Mouse (Mus musculus): ENCODE results near the gene Ifitm2. TPM values are rescaled to one million over a fixed set of nuclear protein-coding genes. Genes with fewer than 3 reads are reported as not detected.

Ifitm2 gene
- polyA plus RNA-seq, 1 experiment from 2014 or later = 1,542 TPM

DNA sequence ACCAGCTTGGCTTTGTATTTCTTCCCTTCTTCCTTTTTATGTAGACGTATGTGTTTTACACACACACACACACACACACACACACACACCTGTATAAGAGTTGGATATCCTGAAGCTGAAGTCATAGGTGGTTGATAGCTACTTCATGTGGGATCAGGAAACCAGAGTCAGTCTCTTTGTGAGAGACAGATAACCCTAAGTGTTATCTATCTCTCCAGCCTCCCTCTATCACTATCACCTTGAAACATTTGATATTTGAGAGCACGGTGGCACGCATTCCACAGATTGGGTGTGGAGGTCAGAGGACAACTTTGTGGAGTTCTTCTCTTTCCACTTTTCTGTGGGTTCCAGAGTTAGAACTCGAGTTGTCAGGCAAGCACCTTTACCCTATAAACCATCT is 35.9 kb downstream of the Ifitm2 start:
- H3K4me3 ChIP-seq (replicated peaks) = no peak overlapping the region
- H3K4me1 ChIP-seq = peaks cover 14% of the 10 kb centered on the region
- H3K4me2 ChIP-seq (replicated peaks) = no peak overlapping the region
- peaks cover 67% of the 10 kb centered on the region for H3K27me3 ChIP-seq
- no peaks in the 10 kb centered on the region for H3K36me3 ChIP-seq
- ATAC-seq (ENCODE audit: insufficient number of reproducible peaks, low FRiP score, low TSS enrichment, low read depth) = no peak
- no peak overlapping the region for H3K27ac ChIP-seq (replicated peaks)
- H3K9ac ChIP-seq = no peak overlapping the region
- WGBS = 67% methylated on average over 4 of the region's 4 CpGs
- no peaks in the 10 kb centered on the region for H3K9me3 ChIP-seq (replicated peaks)

DNA sequence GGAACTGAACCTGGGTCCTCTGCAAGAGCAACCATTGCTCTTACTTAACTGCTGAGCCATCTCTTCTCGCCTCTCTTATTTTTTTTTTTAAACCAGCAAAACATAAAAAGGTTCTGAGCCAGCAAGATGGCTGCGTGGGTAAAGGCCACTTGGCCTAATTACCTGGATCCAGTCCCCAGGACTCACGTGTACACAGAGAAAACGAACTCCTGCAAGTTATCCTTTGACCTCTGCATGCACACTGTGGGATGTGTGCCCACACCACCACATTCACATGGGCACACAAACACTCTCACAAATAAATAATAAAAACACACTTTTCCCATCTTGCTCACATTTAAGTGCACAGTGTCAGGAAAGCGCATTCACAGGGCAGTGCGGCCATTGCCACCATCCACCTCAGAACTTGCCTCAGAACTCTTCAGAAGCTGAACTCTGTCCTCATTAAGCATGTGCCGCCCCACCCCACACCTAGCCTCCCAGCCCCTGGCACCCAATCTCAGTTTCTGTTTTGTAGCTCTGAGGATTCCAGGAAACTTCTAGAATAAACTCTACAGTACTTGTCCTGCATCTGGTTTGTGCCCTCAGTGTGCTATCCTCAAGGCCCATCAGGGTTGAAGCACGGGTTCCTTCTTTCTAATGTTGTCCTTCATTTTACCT is 41.6 kb downstream of the Ifitm2 start:
- H3K9me3 ChIP-seq (replicated peaks) = no peaks in the 10 kb centered on the region
- 81% methylated on average over 8 of the region's 8 CpGs for WGBS
- H3K36me3 ChIP-seq = no peaks in the 10 kb centered on the region
- no peak overlapping the region for H3K9ac ChIP-seq
- no peak overlapping the region for H3K27ac ChIP-seq (replicated peaks)
- ATAC-seq (ENCODE audit: insufficient number of reproducible peaks, low FRiP score, low TSS enrichment, low read depth) = no peak
- H3K27me3 ChIP-seq = peaks cover 9% of the 10 kb centered on the region
- no peak overlapping the region for H3K4me2 ChIP-seq (replicated peaks)
- H3K4me1 ChIP-seq = no peaks in the 10 kb centered on the region
- H3K4me3 ChIP-seq (replicated peaks) = no peak overlapping the region

DNA sequence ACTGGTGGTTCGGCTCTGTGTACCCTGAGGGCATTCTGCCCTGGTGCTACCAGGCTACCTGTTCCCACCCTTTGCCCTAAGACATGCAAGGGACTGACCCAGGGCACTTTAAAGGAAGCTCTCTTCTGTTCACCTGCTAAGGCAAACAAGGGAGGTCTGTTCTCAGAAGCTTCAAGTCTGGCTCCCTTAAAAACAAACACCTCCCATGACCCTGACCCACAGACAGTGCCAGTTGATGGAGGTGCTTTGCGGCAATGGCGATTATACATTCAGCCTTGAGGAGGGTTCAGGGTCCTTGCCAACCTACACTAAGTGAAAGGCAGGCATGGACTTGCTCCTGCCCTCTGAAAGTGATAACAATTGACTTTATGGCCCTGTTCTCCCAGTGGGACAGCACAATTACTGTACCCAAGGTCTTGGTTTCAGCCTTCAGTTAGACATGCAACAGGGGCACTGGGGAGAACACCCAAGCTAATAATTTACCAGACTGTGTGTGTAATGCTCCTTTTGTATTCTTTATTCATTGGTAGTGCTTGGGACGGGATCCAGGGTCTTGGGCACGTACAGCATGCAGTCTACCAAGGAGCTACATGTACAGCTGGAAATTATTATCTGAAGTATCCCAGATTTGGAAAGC is 42.8 kb downstream of the Ifitm2 start:
- Histone ChIP-seq H3K36me3 (no peaks in the 10 kb centered on the region), H3K9me3 (replicated peaks) (no peaks in the 10 kb centered on the region), H3K27me3 (0 out of 2 replicates have a peak, but pooled peaks cover under 1% of the 10 kb centered on the region), H3K9ac (no peak overlapping the region), H3K27ac (replicated peaks) (no peak overlapping the region), H3K4me3 (replicated peaks) (no peak overlapping the region), H3K4me2 (replicated peaks) (no peak overlapping the region), H3K4me1 (peaks cover 4% of the 10 kb centered on the region; the same call in 1 of the 2 replicates)
- 52% methylated on average over 5 of the region's 5 CpGs for WGBS
- ATAC-seq (ENCODE audit: insufficient number of reproducible peaks, low FRiP score, low TSS enrichment, low read depth) = no peak

GRCm38 (mm10) chr7:140912293-140912692 is 43.5 kb downstream of the Ifitm2 start:
- H3K9me3 ChIP-seq (replicated peaks) = no peaks in the 10 kb centered on the region
- no peak overlapping the region for H3K27ac ChIP-seq (replicated peaks)
- H3K27me3 ChIP-seq = no peaks in the 10 kb centered on the region
- ATAC-seq (ENCODE audit: insufficient number of reproducible peaks, low FRiP score, low TSS enrichment, low read depth) = no peak
- no peaks in the 10 kb centered on the region for H3K36me3 ChIP-seq
- no peak overlapping the region for H3K9ac ChIP-seq
- H3K4me2 ChIP-seq (replicated peaks) = no peak overlapping the region
- 68% methylated on average over 3 of the region's 3 CpGs for WGBS
- no peak overlapping the region for H3K4me3 ChIP-seq (replicated peaks)
- H3K4me1 ChIP-seq = peaks cover 4% of the 10 kb centered on the region; the same call in 1 of the 2 replicates

- Histone ChIP-seq H3K9me3 (replicated peaks) (no peaks in the 10 kb centered on the region), H3K27me3 (no peaks in the 10 kb centered on the region), H3K4me1 (peaks cover 4% of the 10 kb centered on the region; the same call in 1 of the 2 replicates), H3K4me3 (replicated peaks) (peak overlapping the region; percentile 48), H3K9ac (no peak overlapping the region), H3K27ac (replicated peaks) (no peak overlapping the region), H3K36me3 (no peaks in the 10 kb centered on the region), H3K4me2 (replicated peaks) (peak overlapping the region; percentile 91)
- peak; percentile 45; the same call in 1 of the 2 replicates for ATAC-seq (ENCODE audit: insufficient number of reproducible peaks, low FRiP score, low TSS enrichment, low read depth)
- WGBS = 1% methylated on average over 19 of the region's 19 CpGs
Measured at GRCm38 (mm10) chr7:140908634-140909107, 47.1 kb downstream of the Ifitm2 start.

DNA sequence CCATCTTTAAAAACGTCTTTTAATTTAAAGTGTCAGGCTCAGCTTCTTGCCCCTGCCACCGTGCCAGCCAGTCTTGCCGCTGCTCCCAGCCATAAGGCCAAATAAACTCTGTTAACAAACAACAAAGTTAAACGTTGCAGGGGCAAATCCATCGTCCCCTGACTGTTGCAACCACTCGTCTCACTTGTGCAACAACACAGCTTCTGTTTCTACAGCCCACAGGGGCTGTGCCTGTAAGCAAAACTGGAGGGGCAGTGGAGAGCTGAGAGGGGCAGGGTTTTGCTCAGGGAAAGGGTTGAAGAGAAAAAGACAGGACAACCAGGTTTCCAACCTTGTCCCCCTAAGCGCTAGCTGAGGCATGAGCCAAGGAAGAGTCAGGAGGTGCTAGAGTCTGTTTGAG is 47.6 kb downstream of the Ifitm2 start:
- ATAC-seq (ENCODE audit: insufficient number of reproducible peaks, low FRiP score, low TSS enrichment, low read depth) = 0 out of 2 replicates have a peak, but pooled peaks have one; percentile 24
- Histone ChIP-seq H3K27ac (replicated peaks) (no peak overlapping the region), H3K4me1 (peaks cover 4% of the 10 kb centered on the region; the same call in 1 of the 2 replicates), H3K36me3 (no peaks in the 10 kb centered on the region), H3K9me3 (replicated peaks) (no peaks in the 10 kb centered on the region), H3K4me2 (replicated peaks) (peak overlapping the region; percentile 91; the same call in 1 of the 2 replicates), H3K27me3 (no peaks in the 10 kb centered on the region), H3K4me3 (replicated peaks) (no peak overlapping the region), H3K9ac (no peak overlapping the region)
- 49% methylated on average over 7 of the region's 7 CpGs for WGBS

- WGBS = 81% methylated on average over 7 of the region's 7 CpGs
- Histone ChIP-seq H3K4me3 (replicated peaks) (no peak overlapping the region), H3K9me3 (replicated peaks) (no peaks in the 10 kb centered on the region), H3K27ac (replicated peaks) (no peak overlapping the region), H3K27me3 (no peaks in the 10 kb centered on the region), H3K36me3 (no peaks in the 10 kb centered on the region), H3K9ac (no peak overlapping the region), H3K4me1 (peaks cover 4% of the 10 kb centered on the region; the same call in 1 of the 2 replicates), H3K4me2 (replicated peaks) (no peak overlapping the region)
- no peak for ATAC-seq (ENCODE audit: insufficient number of reproducible peaks, low FRiP score, low TSS enrichment, low read depth)
Measured at GRCm38 (mm10) chr7:140907697-140908096, 48.1 kb downstream of the Ifitm2 start.

DNA sequence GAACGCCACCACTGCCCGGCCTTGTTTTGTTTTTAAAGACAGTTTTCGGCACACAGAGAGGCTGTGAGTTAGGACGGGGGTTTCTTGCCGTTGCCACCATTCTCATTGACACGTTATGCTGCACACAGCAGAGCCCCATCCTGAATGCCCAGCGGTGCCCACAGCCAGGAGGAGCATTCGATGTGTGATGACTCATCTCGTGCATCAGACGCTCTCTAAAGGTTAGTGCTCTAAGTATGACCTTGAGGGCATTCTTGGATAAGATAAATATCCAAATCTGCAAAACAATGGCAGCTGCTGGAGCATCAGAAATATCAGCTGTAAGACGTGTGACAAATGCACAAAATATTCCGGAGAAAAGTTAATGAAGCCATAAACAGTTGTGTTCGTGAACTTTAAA is 48.7 kb downstream of the Ifitm2 start:
- Histone ChIP-seq H3K4me3 (replicated peaks) (no peak overlapping the region), H3K4me1 (peaks cover 4% of the 10 kb centered on the region; the same call in 1 of the 2 replicates), H3K9ac (no peak overlapping the region), H3K36me3 (no peaks in the 10 kb centered on the region), H3K4me2 (replicated peaks) (no peak overlapping the region), H3K27me3 (no peaks in the 10 kb centered on the region), H3K27ac (replicated peaks) (no peak overlapping the region), H3K9me3 (replicated peaks) (no peaks in the 10 kb centered on the region)
- no peak for ATAC-seq (ENCODE audit: insufficient number of reproducible peaks, low FRiP score, low TSS enrichment, low read depth)
- 74% methylated on average over 13 of the region's 13 CpGs for WGBS

- ATAC-seq (ENCODE audit: insufficient number of reproducible peaks, low FRiP score, low TSS enrichment, low read depth) = no peak
- H3K36me3 ChIP-seq = no peaks in the 10 kb centered on the region
- H3K27ac ChIP-seq (replicated peaks) = no peak overlapping the region
- H3K4me1 ChIP-seq = peaks cover 4% of the 10 kb centered on the region; the same call in 1 of the 2 replicates
- H3K4me3 ChIP-seq (replicated peaks) = no peak overlapping the region
- WGBS = 61% methylated on average over 2 of the region's 2 CpGs
- no peaks in the 10 kb centered on the region for H3K9me3 ChIP-seq (replicated peaks)
- H3K27me3 ChIP-seq = no peaks in the 10 kb centered on the region
- H3K9ac ChIP-seq = no peak overlapping the region
- H3K4me2 ChIP-seq (replicated peaks) = no peak overlapping the region
Measured at GRCm38 (mm10) chr7:140905642-140906081, 50.1 kb downstream of the Ifitm2 start.
